Mouse (Mus musculus) neural tube, embryonic 12.5 days (tissue): ENCODE results near the gene Dnajb14. TPM values are rescaled to one million over a fixed set of nuclear protein-coding genes. Genes with fewer than 3 reads are reported as not detected.
"Not testable (repeated sequence)": the region's sequence is repeated elsewhere in the genome, so short reads cannot be mapped to it uniquely, and the experiment has no call there.

Experiments used
- ATAC-seq: fragments of 200-750 bp; cut with Nextera tagmentation; 2 replicates; pipeline ENCODE4 v1.8.0; 2017; ENCODE audit warnings: low read depth, mild to moderate bottlenecking, moderate TSS enrichment, moderate library complexity; ENCODE audit not compliant: low FRiP score
- H3K27ac ChIP-seq: fragments of 300-500 bp; sonication (generic); 2 replicates; pipeline ENCODE4 v1.5.1; 2016
- H3K27me3 ChIP-seq: fragments of 300-500 bp; sonication (generic); replicated peaks from 2 replicates; pipeline ENCODE4 v1.6.1; 2016; ENCODE audit warnings: mild to moderate bottlenecking
- H3K36me3 ChIP-seq: fragments of 300-500 bp; sonication (generic); 2 replicates; pipeline ENCODE4 v1.6.1; 2016; ENCODE audit warnings: mild to moderate bottlenecking
- H3K4me1 ChIP-seq: fragments of 300-500 bp; sonication (generic); 2 replicates; pipeline ENCODE4 v1.6.1; 2016
- H3K4me2 ChIP-seq: fragments of 300-500 bp; sonication (generic); replicated peaks from 2 replicates; pipeline ENCODE4 v1.6.1; 2016; ENCODE audit warnings: mild to moderate bottlenecking
- H3K4me3 ChIP-seq: fragments of 300-500 bp; sonication (generic); 2 replicates; pipeline ENCODE4 v1.5.1; 2016
- H3K9ac ChIP-seq: fragments of 300-500 bp; sonication (generic); 2 replicates; pipeline ENCODE4 v1.6.1; 2016; ENCODE audit warnings: mild to moderate bottlenecking
- H3K9me3 ChIP-seq: fragments of 300-500 bp; sonication (generic); 2 replicates; pipeline ENCODE4 v1.6.1; 2016; ENCODE audit warnings: mild to moderate bottlenecking
- WGBS: fragments of 180-500 bp; shearing (Covaris S2); methylation state at CpG from one replicate; pipeline ENCODE4 v1.1.7; 2016; 5-methylcytosine and 5-hydroxymethylcytosine counted together
- polyA plus RNA-seq: library from polyadenylated mRNA; unstranded; fragments of >200 nt; fragmentation: Nextera tagmentation; extraction: Ambion mirVana; gene quantifications from 2 replicates; pipeline ENCODE4 v1.2.1, GENCODE M21; 2016

Dnajb14 gene
- polyA plus RNA-seq, 1 experiment from 2014 or later = 11.0 TPM

- H3K9ac ChIP-seq = no peak overlapping the region
- no peak overlapping the region for H3K27ac ChIP-seq
- no peak overlapping the region for H3K4me2 ChIP-seq
- H3K4me1 ChIP-seq = no peaks in the 10 kb centered on the region
- 84% methylated on average over 5 of the region's 5 CpGs for WGBS
- H3K36me3 ChIP-seq = no peaks in the 10 kb centered on the region
- H3K27me3 ChIP-seq = no peaks in the 10 kb centered on the region
- ATAC-seq = no peak
- H3K4me3 ChIP-seq = no peak overlapping the region
- no peaks in the 10 kb centered on the region for H3K9me3 ChIP-seq
Observed at GRCm38 (mm10) chr3:137846552-137846951, 20.9 kb upstream of the Dnajb14 start.

GRCm38 (mm10) chr3:137848354-137848753, 19.1 kb upstream of the Dnajb14 start:
- Histone ChIP-seq H3K27ac (no peak overlapping the region), H3K9ac (no peak overlapping the region), H3K9me3 (no peaks in the 10 kb centered on the region), H3K4me3 (no peak overlapping the region), H3K4me2 (no peak overlapping the region), H3K27me3 (no peaks in the 10 kb centered on the region), H3K4me1 (no peaks in the 10 kb centered on the region), H3K36me3 (no peaks in the 10 kb centered on the region)
- ATAC-seq = no peak
- WGBS = 94% methylated on average over 9 of the region's 9 CpGs

DNA sequence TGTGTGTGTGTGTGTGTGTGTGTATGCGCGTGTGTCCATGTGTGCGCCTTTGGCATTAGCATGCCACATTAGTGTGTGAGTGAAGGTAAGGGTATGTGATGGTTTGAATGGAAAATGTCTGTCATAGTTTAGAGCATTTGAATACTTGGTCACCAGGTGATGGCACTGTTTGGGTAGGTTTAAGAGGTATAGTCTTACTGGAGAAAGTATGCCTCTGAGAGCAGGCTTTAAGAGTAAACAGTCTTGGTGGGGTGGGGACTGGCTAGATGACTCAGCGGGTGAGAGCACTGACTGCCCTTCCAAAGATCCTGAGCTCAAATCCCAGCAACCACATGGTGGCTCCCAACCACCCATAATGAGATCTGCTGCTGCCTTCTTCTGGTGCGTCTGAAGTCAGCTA, 17.8 kb upstream of the Dnajb14 start:
- ATAC-seq = no peak

GRCm38 (mm10) chr3:137851196-137851595, 16.3 kb upstream of the Dnajb14 start:
- H3K9ac ChIP-seq = no peak overlapping the region
- no peak for ATAC-seq
- H3K4me1 ChIP-seq = no peaks in the 10 kb centered on the region
- no peaks in the 10 kb centered on the region for H3K9me3 ChIP-seq
- no peaks in the 10 kb centered on the region for H3K36me3 ChIP-seq
- H3K4me3 ChIP-seq = no peak overlapping the region
- H3K4me2 ChIP-seq = no peak overlapping the region
- no peaks in the 10 kb centered on the region for H3K27me3 ChIP-seq
- 92% methylated on average over 2 of the region's 2 CpGs for WGBS
- H3K27ac ChIP-seq = no peak overlapping the region

More for the DNA sequence above, 17.8 kb upstream of the Dnajb14 start:
- H3K27ac ChIP-seq = no peak overlapping the region
- no peaks in the 10 kb centered on the region for H3K4me1 ChIP-seq
- H3K36me3 ChIP-seq = no peaks in the 10 kb centered on the region
- no peaks in the 10 kb centered on the region for H3K9me3 ChIP-seq
- no peak overlapping the region for H3K4me2 ChIP-seq
- H3K9ac ChIP-seq = no peak overlapping the region
- H3K4me3 ChIP-seq = no peak overlapping the region
- 91% methylated on average over 5 of the region's 5 CpGs for WGBS
- H3K27me3 ChIP-seq = no peaks in the 10 kb centered on the region

DNA sequence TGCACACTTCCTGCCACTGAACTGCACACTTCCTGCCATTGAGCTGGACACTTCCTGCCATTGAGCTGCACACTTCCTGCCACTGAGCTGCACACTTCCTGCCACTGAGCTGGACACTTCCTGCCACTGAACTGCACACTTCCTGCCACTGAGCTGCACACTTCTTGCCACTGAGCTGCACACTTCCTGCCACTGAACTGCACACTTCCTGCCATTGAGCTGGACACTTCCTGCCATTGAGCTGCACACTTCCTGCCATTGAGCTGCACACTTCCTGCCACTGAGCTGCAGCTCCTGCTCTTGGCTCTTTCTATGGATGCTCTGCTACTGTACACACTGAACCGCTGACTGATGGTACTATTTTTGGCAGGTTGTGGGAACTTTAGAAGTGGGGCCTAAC, 14.5 kb upstream of the Dnajb14 start:
- not testable (repeated sequence) for H3K27ac ChIP-seq, ATAC-seq, H3K9me3 ChIP-seq, H3K9ac ChIP-seq, H3K4me1 ChIP-seq, H3K4me3 ChIP-seq, H3K4me2 ChIP-seq, H3K27me3 ChIP-seq, H3K36me3 ChIP-seq
- 91% methylated on average over 1 of the region's 1 CpGs for WGBS

GRCm38 (mm10) chr3:137855328-137855727, 12.1 kb upstream of the Dnajb14 start:
- no peak overlapping the region for H3K9ac ChIP-seq
- no peak overlapping the region for H3K27ac ChIP-seq
- H3K27me3 ChIP-seq = no peaks in the 10 kb centered on the region
- H3K4me2 ChIP-seq = no peak overlapping the region
- no peaks in the 10 kb centered on the region for H3K4me1 ChIP-seq
- H3K9me3 ChIP-seq = no peaks in the 10 kb centered on the region
- H3K4me3 ChIP-seq = no peak overlapping the region
- ATAC-seq = no peak
- 76% methylated on average over 3 of the region's 3 CpGs for WGBS
- H3K36me3 ChIP-seq = no peaks in the 10 kb centered on the region

- Histone ChIP-seq H3K9ac (no peak overlapping the region), H3K4me1 (no peaks in the 10 kb centered on the region), H3K9me3 (no peaks in the 10 kb centered on the region), H3K27ac (no peak overlapping the region), H3K27me3 (no peaks in the 10 kb centered on the region), H3K4me3 (no peak overlapping the region), H3K4me2 (no peak overlapping the region), H3K36me3 (no peaks in the 10 kb centered on the region)
- WGBS = 84% methylated on average over 7 of the region's 7 CpGs
- ATAC-seq = no peak
Observed at GRCm38 (mm10) chr3:137856061-137856460, 11.4 kb upstream of the Dnajb14 start.

GRCm38 (mm10) chr3:137860394-137861170, 6.9 kb upstream of the Dnajb14 start:
- WGBS = 84% methylated on average over 8 of the region's 8 CpGs
- Histone ChIP-seq H3K4me1 (no peaks in the 10 kb centered on the region), H3K36me3 (no peaks in the 10 kb centered on the region), H3K9me3 (no peaks in the 10 kb centered on the region), H3K4me3 (no peak overlapping the region), H3K4me2 (no peak overlapping the region), H3K27ac (no peak overlapping the region), H3K9ac (no peak overlapping the region), H3K27me3 (no peaks in the 10 kb centered on the region)
- no peak for ATAC-seq

DNA sequence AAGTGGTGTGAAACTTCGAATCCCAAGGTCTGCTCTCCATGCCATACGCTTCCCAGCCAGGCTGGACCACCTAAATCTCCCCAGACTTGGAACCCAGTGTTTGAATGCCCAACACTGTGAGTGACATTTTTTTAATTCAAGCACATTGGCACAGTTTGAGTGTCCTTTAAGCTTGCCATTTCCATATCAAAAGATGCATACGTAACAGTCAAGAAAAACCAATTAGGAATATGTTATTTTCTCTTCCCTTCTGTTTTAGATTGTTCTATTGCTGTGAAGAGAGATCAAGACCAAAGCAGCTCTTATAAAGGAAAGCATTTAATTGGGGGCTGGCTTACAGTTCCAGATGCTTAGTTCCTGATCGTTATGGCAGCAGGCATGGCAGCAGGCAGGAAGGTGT, 6.0 kb upstream of the Dnajb14 start:
- no peak for ATAC-seq

GRCm38 (mm10) chr3:137862600-137862999, 4.9 kb upstream of the Dnajb14 start:
- peaks cover 12% of the 10 kb centered on the region for H3K4me1 ChIP-seq
- H3K9me3 ChIP-seq = no peaks in the 10 kb centered on the region
- no peaks in the 10 kb centered on the region for H3K27me3 ChIP-seq
- no peak overlapping the region for H3K4me3 ChIP-seq
- H3K36me3 ChIP-seq = peaks cover 5% of the 10 kb centered on the region; the same call in 1 of the 2 replicates
- ATAC-seq = no peak
- H3K9ac ChIP-seq = no peak overlapping the region
- H3K4me2 ChIP-seq = no peak overlapping the region
- no peak overlapping the region for H3K27ac ChIP-seq
- 95% methylated on average over 3 of the region's 3 CpGs for WGBS

More for the DNA sequence above, 6.0 kb upstream of the Dnajb14 start:
- Histone ChIP-seq H3K36me3 (no peaks in the 10 kb centered on the region), H3K4me3 (no peak overlapping the region), H3K27ac (no peak overlapping the region), H3K9ac (no peak overlapping the region), H3K9me3 (no peaks in the 10 kb centered on the region), H3K4me1 (peaks cover 3% of the 10 kb centered on the region; the same call in 1 of the 2 replicates), H3K4me2 (no peak overlapping the region), H3K27me3 (no peaks in the 10 kb centered on the region)
- 85% methylated on average over 4 of the region's 4 CpGs for WGBS

DNA sequence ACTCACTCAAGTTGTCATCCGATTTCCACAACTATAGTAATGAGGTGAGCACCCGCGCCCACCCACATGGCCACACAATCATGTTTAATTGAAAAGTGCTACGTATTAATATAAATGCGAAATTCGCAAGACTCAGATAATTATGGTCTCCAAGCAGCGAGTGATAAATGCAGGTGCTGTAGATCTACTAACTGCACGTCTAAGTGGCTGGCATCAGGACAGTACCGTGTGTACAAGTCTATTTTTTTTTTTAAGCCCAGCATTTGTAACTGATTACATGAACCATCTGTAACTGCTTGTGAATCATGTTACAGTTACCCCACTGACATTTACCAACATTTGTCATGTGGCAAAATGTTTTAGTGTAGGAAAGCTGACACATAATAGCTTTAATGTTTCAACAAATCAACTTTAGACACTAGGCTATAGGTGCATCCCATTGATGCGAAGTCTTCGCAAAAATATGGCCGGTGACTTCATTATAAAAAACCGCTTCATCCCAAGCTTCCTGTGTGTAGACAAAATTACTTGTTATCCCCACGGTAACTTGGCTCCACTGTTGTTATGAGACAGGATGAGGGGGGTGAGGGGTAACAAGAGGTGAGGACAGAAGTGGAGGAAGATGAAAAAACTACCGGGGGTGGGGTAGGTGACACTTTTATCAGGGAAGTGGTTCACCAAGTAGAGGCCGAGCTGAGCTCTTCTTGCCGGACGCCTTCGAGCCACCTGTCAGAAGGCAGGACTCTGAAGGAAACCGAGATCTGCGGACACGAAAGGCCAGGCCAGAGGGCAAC, 3.9 kb upstream of the Dnajb14 start:
- no peak; the same call in 1 of the 2 replicates for ATAC-seq
- 41% methylated on average over 22 of the region's 22 CpGs for WGBS
- no peaks in the 10 kb centered on the region for H3K27me3 ChIP-seq

DNA sequence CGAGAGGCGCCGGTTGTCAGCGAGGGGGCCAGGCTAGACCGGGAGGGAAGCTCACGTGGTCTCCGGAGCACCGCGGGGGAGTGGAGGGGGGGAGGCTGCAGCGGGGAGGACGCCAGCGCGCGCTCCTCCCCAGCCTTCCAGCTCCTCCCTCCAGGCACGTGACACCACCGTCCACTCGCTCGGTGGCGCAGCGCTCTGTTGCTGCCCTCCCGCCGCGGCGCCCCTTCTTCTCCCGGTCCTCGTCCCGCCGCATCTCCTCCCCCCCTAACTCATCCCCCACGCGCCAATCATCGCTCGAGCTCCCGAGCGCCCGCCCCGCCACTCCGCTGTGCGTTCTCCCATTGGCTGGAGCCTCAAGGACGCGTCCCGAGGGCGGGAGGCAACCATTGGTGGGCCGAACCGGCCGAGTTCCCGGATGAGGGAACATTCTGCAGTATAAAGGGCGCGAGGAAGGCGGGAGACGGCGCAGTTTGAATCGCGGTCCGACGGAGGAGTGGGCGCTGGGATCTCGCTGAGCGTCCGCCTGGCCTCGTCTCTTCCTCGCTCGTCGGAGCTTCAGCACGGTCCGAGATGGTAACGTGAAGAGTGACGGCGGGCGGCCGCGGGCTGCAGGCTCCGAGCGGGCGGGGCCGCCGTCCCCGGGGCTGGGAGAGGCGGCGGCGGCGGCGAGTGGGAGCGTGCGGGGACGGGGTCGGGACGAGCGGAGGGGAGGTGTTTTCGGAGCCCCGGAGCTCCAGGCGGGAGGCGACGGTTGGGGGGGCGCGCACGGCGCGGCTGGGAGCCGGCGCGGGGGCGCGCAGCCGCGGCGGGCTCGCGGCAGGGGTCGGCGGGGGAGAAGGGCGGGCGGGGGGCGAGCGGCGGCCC, 3.1 kb upstream of the Dnajb14 start, which contains the start of gene H2afz:
Gene H2afz, plus strand, starts transcription at position 364 of the 864 bp plus-strand sequence.
- peak within 1 kb of the TSS; percentile 90 for H3K4me3 ChIP-seq
- H3K4me1 ChIP-seq = peaks cover 12% of the 10 kb centered on the region
- H3K9me3 ChIP-seq = no peaks in the 10 kb centered on the region
- H3K36me3 ChIP-seq = peaks cover 5% of the 10 kb centered on the region; the same call in 1 of the 2 replicates
- WGBS = under 1% methylated on average over 87 of the region's 115 CpGs
- peak within 1 kb of the TSS; percentile 67 for H3K4me2 ChIP-seq
- H3K27me3 ChIP-seq = no peaks in the 10 kb centered on the region
- ATAC-seq = peak; percentile 93
- H3K9ac ChIP-seq = peak within 1 kb of the TSS; percentile 91
- H3K27ac ChIP-seq = peak within 1 kb of the TSS; percentile 94

More for the DNA sequence above, 3.9 kb upstream of the Dnajb14 start:
- H3K36me3 ChIP-seq = peaks cover 5% of the 10 kb centered on the region; the same call in 1 of the 2 replicates
- H3K9ac ChIP-seq = peak overlapping the region; percentile 67
- peak overlapping the region; percentile 90 for H3K4me3 ChIP-seq
- H3K27ac ChIP-seq = peak overlapping the region; percentile 59
- H3K4me2 ChIP-seq = peak overlapping the region; percentile 67
- peaks cover 12% of the 10 kb centered on the region for H3K4me1 ChIP-seq
- no peaks in the 10 kb centered on the region for H3K9me3 ChIP-seq
